Mouse (Mus musculus) ES-CJ7 (cell line): ENCODE measurements around the gene Vmn1r197.
A peak's percentile ranks its signal among the peaks of the same experiment; 100 is the strongest.
"Not testable (repeated sequence)": the region's sequence is repeated elsewhere in the genome, so short reads cannot be mapped to it uniquely, and the experiment has no call there.

Experiments
- DNase-seq: peaks from one replicate; pipeline ENCODE4 v3.0.0; 2011; ENCODE audit warnings: low read depth, low spot score

Gene Vmn1r197

DNA sequence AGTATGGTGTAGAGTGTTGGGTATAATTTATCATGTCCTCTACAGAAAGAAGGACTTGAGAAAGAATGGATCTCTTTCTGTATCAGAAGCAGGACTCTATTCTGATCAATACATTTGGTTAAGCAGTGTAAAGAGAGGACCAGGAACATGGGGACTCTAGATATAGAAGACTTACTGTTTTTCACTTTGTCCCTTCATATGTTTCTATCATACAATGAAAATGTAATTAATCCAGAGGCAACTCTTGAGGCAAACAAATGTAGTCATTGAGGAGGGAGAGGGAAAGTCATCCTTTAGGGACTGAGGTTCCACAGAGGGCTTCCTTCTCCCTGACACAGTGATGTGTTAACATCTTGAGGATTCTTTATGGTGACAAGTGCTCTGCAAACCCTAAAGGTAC is at the start of gene Vmn1r197:
Gene Vmn1r197 (plus strand): TSS at position 301 of the 400 bp plus-strand sequence.
- no peak for DNase-seq

DNA sequence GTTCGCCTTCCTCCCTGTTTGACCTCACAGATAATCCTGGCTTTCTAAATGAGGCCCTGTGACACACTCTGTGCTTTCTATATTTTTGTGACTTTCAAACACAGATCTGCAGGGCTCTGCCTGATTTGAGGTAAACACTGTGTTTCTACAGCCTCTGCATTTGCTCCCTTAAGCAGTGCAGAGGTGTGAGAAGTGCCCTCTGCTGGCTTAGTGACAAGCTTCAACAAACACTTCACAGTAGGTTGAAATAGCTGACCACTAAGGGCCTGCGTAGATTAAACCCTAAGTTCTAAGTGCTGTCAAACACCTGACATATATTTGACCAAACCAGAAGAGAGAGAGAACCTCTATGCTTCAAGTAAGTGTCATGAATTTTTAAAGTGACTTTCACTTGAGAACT is 39.8 kb upstream of the Vmn1r197 start:
- peak; percentile 20 for DNase-seq

GRCm38 (mm10) chr13:22289620-22290019 is 34.8 kb upstream of the Vmn1r197 start, which contains the start of gene Vmn1r196:
TSS of gene Vmn1r196 (plus strand) at chr13:22289920.
- no peak for DNase-seq

DNA sequence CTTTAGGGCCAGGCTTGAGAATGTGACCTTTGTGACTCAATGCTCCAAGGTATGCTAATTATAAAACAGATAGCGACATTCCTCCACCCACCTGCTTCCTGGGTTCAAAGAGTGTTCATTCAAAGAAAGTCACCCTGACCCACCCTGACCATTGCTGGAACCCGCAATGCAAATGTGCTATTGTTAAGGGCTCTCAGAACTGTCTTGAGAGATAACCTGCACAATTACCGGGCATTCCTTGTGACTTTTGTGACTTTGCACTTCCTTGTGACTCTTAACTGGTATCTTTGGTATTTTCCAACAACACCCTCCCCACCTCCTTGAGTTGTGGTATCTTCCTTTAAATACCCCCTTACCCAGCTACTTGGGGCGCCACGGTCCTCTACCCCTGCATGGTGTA is 16.3 kb upstream of the Vmn1r197 start:
- DNase-seq: peak; percentile 56

- DNase-seq: no peak
These were observed 9.0 kb upstream of the Vmn1r197 start for GRCm38 (mm10) chr13:22315361-22315760.

DNA sequence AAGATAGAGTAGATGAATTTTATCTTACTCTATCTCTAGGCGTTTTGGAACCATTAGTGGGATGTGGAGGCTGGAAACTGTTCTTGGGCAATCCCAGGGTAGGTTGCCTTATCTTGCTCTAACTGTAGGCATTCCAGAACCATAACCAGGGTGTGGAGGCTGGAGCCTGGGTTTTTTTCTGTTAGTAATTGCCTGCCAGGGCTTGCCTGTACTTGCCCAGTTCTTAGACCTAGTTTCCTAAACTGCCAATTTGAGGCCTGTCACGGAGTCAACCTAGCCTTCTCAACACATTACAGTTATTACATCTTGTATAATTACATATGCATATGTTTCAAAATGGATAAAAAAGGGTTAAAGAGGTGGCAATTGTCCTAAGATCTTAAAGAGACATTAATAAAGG is 7.0 kb upstream of the Vmn1r197 start:
- DNase-seq: no peak

- peak; percentile 63 for DNase-seq
These were observed 4.3 kb upstream of the Vmn1r197 start for GRCm38 (mm10) chr13:22320091-22320490.

GRCm38 (mm10) chr13:22333269-22333668 is 8.9 kb downstream of the Vmn1r197 start:
- no peak for DNase-seq

- no peak for DNase-seq
These were observed 11.2 kb downstream of the Vmn1r197 start for GRCm38 (mm10) chr13:22335565-22335964.

DNA sequence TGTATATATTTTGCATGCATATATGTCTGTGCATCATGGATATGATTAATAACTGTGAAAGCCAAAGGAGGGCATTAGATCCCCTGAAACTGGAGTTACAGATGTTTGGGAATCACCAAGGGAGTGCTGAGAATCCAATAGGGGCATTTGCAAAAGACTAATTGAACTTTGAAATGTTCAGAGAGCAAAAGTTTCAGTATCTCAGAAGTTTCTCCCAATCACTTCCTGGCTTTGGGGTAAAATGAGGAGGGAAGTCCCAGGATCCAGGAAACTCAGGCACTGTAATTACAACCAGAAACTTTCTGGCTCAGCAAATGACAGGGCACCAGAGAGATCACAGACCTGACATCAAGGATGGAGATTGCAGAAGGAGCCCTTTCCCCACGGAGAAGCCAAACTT is 25.7 kb downstream of the Vmn1r197 start, which contains the start of gene Vmn1r198:
Gene Vmn1r198 (plus strand): TSS at position 301 of the 400 bp plus-strand sequence.
- DNase-seq: no peak

GRCm38 (mm10) chr13:22350813-22351212 is 26.4 kb downstream of the Vmn1r197 start:
- DNase-seq: no peak

DNA sequence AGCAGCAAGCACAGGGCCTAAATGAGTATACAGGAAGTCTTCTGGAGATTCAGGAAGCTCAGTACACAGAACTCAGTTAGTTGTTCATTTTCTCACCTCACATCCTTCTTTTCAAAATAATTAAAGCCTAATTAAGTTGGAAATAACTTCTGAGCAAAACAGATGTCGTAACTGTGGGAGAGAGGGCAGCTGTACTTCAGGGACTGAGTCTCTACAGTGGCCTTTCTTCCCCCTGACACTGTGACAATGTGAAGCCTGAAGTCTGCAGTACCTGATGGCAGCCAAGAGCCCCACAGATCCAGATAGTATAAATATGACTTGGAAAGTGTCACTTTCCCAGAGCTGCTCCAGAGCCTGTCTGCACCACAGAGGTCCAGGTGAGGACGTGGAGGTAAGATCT is 55.1 kb downstream of the Vmn1r197 start, which contains the start of gene Vmn1r199:
Gene Vmn1r199 (plus strand): TSS at position 301 of the 400 bp plus-strand sequence.
- no peak for DNase-seq

GRCm38 (mm10) chr13:22381128-22381527 is 56.7 kb downstream of the Vmn1r197 start:
- DNase-seq: not testable (repeated sequence)
